Mouse (Mus musculus) embryo, embryonic 11.5 days (tissue): Measurements from ENCODE around the gene Olfr1317.

Source experiments
- DNase-seq: peaks from one replicate; pipeline ENCODE4 v3.0.0-alpha.2; 2012; ENCODE audit warnings: low read depth, low spot score

Olfr1317 gene

DNA sequence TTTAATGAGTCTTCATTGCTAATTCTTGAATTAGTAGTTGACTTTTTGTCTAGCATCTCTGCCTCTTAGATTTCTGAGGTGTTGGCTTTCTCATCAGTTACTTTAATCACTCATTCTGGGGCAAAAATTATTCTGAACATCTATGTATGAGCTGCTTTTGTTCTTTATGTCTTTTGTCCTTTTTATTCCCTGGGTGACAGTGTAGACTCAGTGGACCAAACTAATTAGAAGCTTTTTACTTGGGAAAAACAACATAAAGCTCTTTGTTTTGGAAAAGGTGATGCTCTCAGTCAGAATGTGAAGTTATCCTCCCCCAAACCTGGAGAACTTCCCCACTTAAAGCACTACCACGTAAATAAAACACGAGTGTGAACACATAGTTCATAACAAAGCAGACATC, at the start of gene Olfr1317:
Olfr1317 (plus strand) TSS at position 301 of the 400 bp plus-strand sequence.
- no peak for DNase-seq

- DNase-seq = no peak
Observed at GRCm38 (mm10) chr2:112096681-112097080, 43.4 kb upstream of the Olfr1317 start, which contains the start of gene Olfr1314. TSS of gene Olfr1314 (minus strand) at chr2:112096781.

- DNase-seq = no peak
Observed at GRCm38 (mm10) chr2:112115340-112115739, 24.8 kb upstream of the Olfr1317 start, which contains the start of gene Olfr1315-ps1. TSS of gene Olfr1315-ps1 (minus strand) at chr2:112115440.

DNA sequence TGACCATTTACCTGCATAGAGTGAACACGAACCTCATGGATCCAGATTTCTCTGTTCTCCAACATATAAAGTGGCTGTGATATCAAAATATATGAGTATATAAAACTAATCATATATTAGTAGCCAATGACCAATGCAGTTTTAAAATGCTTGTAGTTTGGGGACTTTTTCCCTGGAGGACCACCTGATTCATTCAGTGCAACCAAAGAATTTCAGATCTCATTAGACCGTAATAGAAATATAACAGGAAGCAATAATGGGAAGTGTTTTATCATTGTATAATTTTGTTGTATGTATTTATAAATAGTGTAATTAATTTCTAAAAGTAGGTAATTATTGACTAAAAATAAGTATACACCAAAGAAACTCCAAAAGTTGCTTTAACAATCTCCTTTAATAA, 5.3 kb upstream of the Olfr1317 start, which contains the start of gene Olfr1316:
Olfr1316 (minus strand) TSS at position 101 of the 400 bp plus-strand sequence.
- DNase-seq = no peak

- DNase-seq = no peak
Observed at GRCm38 (mm10) chr2:112153898-112154297, 13.8 kb downstream of the Olfr1317 start, which contains the start of gene Olfr1318. TSS of gene Olfr1318 (plus strand) at chr2:112154198.
